Mouse (Mus musculus) kidney, embryonic 16.5 days (tissue): ENCODE measurements at regions not wholly inside any gene's neighbourhood (a gene's known extent, or its start where the extent isn't known, plus 50 kb on each side); places are given as distances from the start of the nearest gene placed in this dataset.

Source experiments
- ATAC-seq: fragments of 200-750 bp; cut with Nextera tagmentation; 2 replicates; pipeline ENCODE4 v1.8.0; 2017; ENCODE audit warnings: moderate TSS enrichment; ENCODE audit not compliant: low FRiP score, low TSS enrichment
- H3K27ac ChIP-seq: fragments of 300-500 bp; sonication (generic); 2 replicates; pipeline ENCODE4 v1.5.1; 2014; ENCODE audit warnings: low read length
- H3K27me3 ChIP-seq: fragments of 300-500 bp; sonication (generic); 2 replicates; pipeline ENCODE4 v1.6.1; 2014; ENCODE audit warnings: low read length, control low read depth, mixed read lengths; ENCODE audit not compliant: insufficient read depth
- H3K36me3 ChIP-seq: fragments of 300-500 bp; sonication (generic); 2 replicates; pipeline ENCODE4 v1.6.1; 2014; ENCODE audit warnings: low read length, control low read depth, mixed read lengths; ENCODE audit not compliant: insufficient read depth
- H3K4me1 ChIP-seq: fragments of 300-500 bp; sonication (generic); 2 replicates; pipeline ENCODE4 v1.6.1; 2014; ENCODE audit warnings: low read length, control low read depth, mixed read lengths; ENCODE audit not compliant: insufficient read depth
- H3K4me2 ChIP-seq: fragments of 300-500 bp; sonication (generic); replicated peaks from 2 replicates; pipeline ENCODE4 v1.6.1; 2014; ENCODE audit warnings: low read depth, low read length
- H3K4me3 ChIP-seq: fragments of 300-500 bp; sonication (generic); 2 replicates; pipeline ENCODE4 v1.5.1; 2014; ENCODE audit warnings: mild to moderate bottlenecking, low read length
- H3K9ac ChIP-seq: fragments of 300-500 bp; sonication (generic); replicated peaks from 2 replicates; pipeline ENCODE4 v1.6.1; 2014; ENCODE audit warnings: low read length
- H3K9me3 ChIP-seq: fragments of 300-500 bp; sonication (generic); 2 replicates; pipeline ENCODE4 v1.6.1; 2016; ENCODE audit warnings: low read length, control low read depth
- WGBS: fragments of 180-500 bp; shearing (Covaris S2); extraction: QIAGEN DNeasy Blood & Tissue Kit; methylation state at CpG from one replicate; pipeline ENCODE4 v1.1.7; 2014; 5-methylcytosine and 5-hydroxymethylcytosine counted together

GRCm38 (mm10) chr12:25281438-25281837 is 184.5 kb upstream of the Id2 start:
- Histone ChIP-seq H3K9ac (no peak overlapping the region), H3K4me3 (no peak overlapping the region), H3K27me3 (no peaks in the 10 kb centered on the region), H3K9me3 (no peaks in the 10 kb centered on the region), H3K4me2 (no peak overlapping the region), H3K4me1 (peaks cover 12% of the 10 kb centered on the region; the same call in 1 of the 2 replicates), H3K36me3 (no peaks in the 10 kb centered on the region), H3K27ac (no peak overlapping the region)
- WGBS, result 72% methylated on average over 1 of the region's 1 CpGs
- no peak for ATAC-seq

GRCm38 (mm10) chr12:25273631-25274305 is 176.8 kb upstream of the Id2 start:
- WGBS, result 68% methylated on average over 6 of the region's 6 CpGs
- Histone ChIP-seq H3K4me2 (no peak overlapping the region), H3K9ac (no peak overlapping the region), H3K36me3 (no peaks in the 10 kb centered on the region), H3K27ac (no peak overlapping the region), H3K9me3 (peaks cover 4% of the 10 kb centered on the region; the same call in 1 of the 2 replicates), H3K4me3 (no peak overlapping the region), H3K27me3 (no peaks in the 10 kb centered on the region), H3K4me1 (peaks cover 29% of the 10 kb centered on the region)
- no peak for ATAC-seq

- H3K4me3 ChIP-seq, result no peak overlapping the region
- H3K9ac ChIP-seq, result no peak overlapping the region
- H3K27ac ChIP-seq, result peak overlapping the region; percentile 51; the same call in 1 of the 2 replicates
- no peak overlapping the region for H3K4me2 ChIP-seq
- peak; percentile 59; the same call in 1 of the 2 replicates for ATAC-seq
- no peaks in the 10 kb centered on the region for H3K27me3 ChIP-seq
- WGBS, result 16% methylated on average over 3 of the region's 3 CpGs
- peaks cover 29% of the 10 kb centered on the region for H3K4me1 ChIP-seq
- H3K36me3 ChIP-seq, result no peaks in the 10 kb centered on the region
- peaks cover 4% of the 10 kb centered on the region; the same call in 1 of the 2 replicates for H3K9me3 ChIP-seq
Observed at GRCm38 (mm10) chr12:25272752-25273125, 175.8 kb upstream of the Id2 start.

GRCm38 (mm10) chr12:25272114-25272751 is 175.3 kb upstream of the Id2 start:
- Histone ChIP-seq H3K4me3 (no peak overlapping the region), H3K4me1 (peaks cover 29% of the 10 kb centered on the region), H3K9ac (no peak overlapping the region), H3K27me3 (no peaks in the 10 kb centered on the region), H3K9me3 (peaks cover 4% of the 10 kb centered on the region; the same call in 1 of the 2 replicates), H3K27ac (peak overlapping the region; percentile 51; the same call in 1 of the 2 replicates), H3K4me2 (no peak overlapping the region), H3K36me3 (no peaks in the 10 kb centered on the region)
- peak; percentile 71 for ATAC-seq
- 9% methylated on average over 6 of the region's 6 CpGs for WGBS

GRCm38 (mm10) chr12:25269878-25270277 is 172.9 kb upstream of the Id2 start:
- Histone ChIP-seq H3K4me3 (no peak overlapping the region), H3K4me2 (no peak overlapping the region), H3K27ac (no peak overlapping the region), H3K9me3 (no peaks in the 10 kb centered on the region), H3K4me1 (peaks cover 43% of the 10 kb centered on the region), H3K9ac (no peak overlapping the region), H3K27me3 (no peaks in the 10 kb centered on the region), H3K36me3 (no peaks in the 10 kb centered on the region)
- 71% methylated on average over 3 of the region's 3 CpGs for WGBS
- ATAC-seq, result no peak

GRCm38 (mm10) chr12:25268871-25269850 is 172.2 kb upstream of the Id2 start:
- Histone ChIP-seq H3K36me3 (no peaks in the 10 kb centered on the region), H3K9ac (no peak overlapping the region), H3K4me3 (no peak overlapping the region), H3K4me2 (no peak overlapping the region), H3K27me3 (no peaks in the 10 kb centered on the region), H3K9me3 (no peaks in the 10 kb centered on the region), H3K27ac (no peak overlapping the region), H3K4me1 (peaks cover 43% of the 10 kb centered on the region)
- no peak for ATAC-seq
- 60% methylated on average over 18 of the region's 18 CpGs for whole genome bisulfite sequencing

- ATAC-seq, result no peak
- Histone ChIP-seq H3K4me3 (no peak overlapping the region), H3K9me3 (no peaks in the 10 kb centered on the region), H3K36me3 (no peaks in the 10 kb centered on the region), H3K27ac (no peak overlapping the region), H3K4me1 (peaks cover 38% of the 10 kb centered on the region), H3K27me3 (no peaks in the 10 kb centered on the region), H3K4me2 (no peak overlapping the region), H3K9ac (no peak overlapping the region)
- 69% methylated on average over 7 of the region's 7 CpGs for WGBS
Observed at GRCm38 (mm10) chr12:25268323-25268722, 171.4 kb upstream of the Id2 start.

- Histone ChIP-seq H3K9me3 (no peaks in the 10 kb centered on the region), H3K4me2 (no peak overlapping the region), H3K9ac (no peak overlapping the region), H3K36me3 (no peaks in the 10 kb centered on the region), H3K27ac (no peak overlapping the region), H3K4me1 (peaks cover 31% of the 10 kb centered on the region), H3K27me3 (no peaks in the 10 kb centered on the region), H3K4me3 (no peak overlapping the region)
- no peak for ATAC-seq
- WGBS, result 88% methylated on average over 13 of the region's 13 CpGs
Observed at GRCm38 (mm10) chr12:25267572-25268115, 170.7 kb upstream of the Id2 start.

- no peak overlapping the region for H3K9ac ChIP-seq
- 0 out of 2 replicates have a peak, but pooled peaks have one; percentile 21 for ATAC-seq
- no peak overlapping the region for H3K27ac ChIP-seq
- no peaks in the 10 kb centered on the region for H3K36me3 ChIP-seq
- H3K4me3 ChIP-seq, result no peak overlapping the region
- no peaks in the 10 kb centered on the region for H3K9me3 ChIP-seq
- WGBS, result 71% methylated on average over 16 of the region's 17 CpGs
- H3K4me2 ChIP-seq, result no peak overlapping the region
- H3K27me3 ChIP-seq, result no peaks in the 10 kb centered on the region
- peaks cover 24% of the 10 kb centered on the region for H3K4me1 ChIP-seq
Observed at GRCm38 (mm10) chr12:25266701-25267571, 170.0 kb upstream of the Id2 start.
